9 mouse cellular contexts compared by ENCODE assay signal in genomic region chr8:85076993-85077392, GRCm38 (mm10). TPM values are rescaled to one million over a fixed set of nuclear protein-coding genes. Genes with fewer than 3 reads are reported as not detected.
DNase-seq lines count a peak whose midpoint lies in the region; ATAC-seq and TF ChIP-seq lines count a peak whose summit lies in the region.
"Had no signal": no experiment of that assay in that cellular context is flagged by ENCODE, and none has a peak within 500 bp of the region (broad histone marks: within the 10 kb centered on the region; RNA-seq: fewer than 3 reads in every experiment).

No protein-coding gene starts in this region.

- ATAC-seq in embryonic facial prominence, embryonic 14.5 days (ENCODE audit: low read depth) = peak; percentile 53; the same call in 1 of the 2 replicates

- no peak for TF ChIP-seq POLR2A in bone marrow, adult 2 months (IDR thresholded peaks at IDR 0.05; ENCODE audit: borderline replicate concordance, control insufficient read depth, low read depth, low read length)

- H3K9ac ChIP-seq in embryonic facial prominence, embryonic 14.5 days (ENCODE audit: low read depth, low read length) = no peak overlapping the region

- no peaks in the 10 kb centered on the region; the same call in 1 of the 2 replicates for H3K4me1 ChIP-seq in bone marrow, adult 2 months (ENCODE audit: control insufficient read depth, insufficient read depth, low read length)
- H3K4me1 ChIP-seq in embryonic facial prominence, embryonic 14.5 days (ENCODE audit: control insufficient read depth, insufficient read depth, low read length) = peaks cover 12% of the 10 kb centered on the region

- H3K9me3 ChIP-seq in embryonic facial prominence, embryonic 14.5 days (ENCODE audit: control insufficient read depth, low read length) = no peaks in the 10 kb centered on the region
- H3K9me3 ChIP-seq: megakaryocyte, embryonic 14.5 days had no signal

- peaks cover 52% of the 10 kb centered on the region for H3K36me3 ChIP-seq in embryonic facial prominence, embryonic 14.5 days (ENCODE audit: control insufficient read depth, insufficient read depth, low read length)

- peak; percentile 80 to 92 for DNase-seq in adrenal gland, adult (ENCODE audit: inconsistent age in 2 of 2, low spot score in 1 of 2)
- DNase-seq in adrenal gland, adult 8-10 months = no peak
- peak; percentile 90 for DNase-seq in embryonic facial prominence, embryonic 14.5 days (ENCODE audit: low spot score)
- DNase-seq in heart, postnatal 25 days (ENCODE audit: low spot score) = peak; percentile 50
- peak; percentile 84 to 87 for DNase-seq in layer of hippocampus, postnatal 10 days (ENCODE audit: low spot score in 2 of 2)
- DNase-seq in lung, postnatal 36 days = peak; percentile 90
- DNase-seq in right cerebral cortex, postnatal 4 days = peak; percentile 71

- WGBS in bone marrow, adult 2 months = 0% methylated on average over 2 of the region's 2 CpGs
- WGBS in embryonic facial prominence, embryonic 14.5 days = 0% methylated on average over 2 of the region's 2 CpGs

- no peak overlapping the region for H3K27ac ChIP-seq in bone marrow, adult 2 months (ENCODE audit: control insufficient read depth, insufficient read depth, low read depth, low read length, poor library complexity)
- no peak overlapping the region; the same call in 1 of the 2 replicates for H3K27ac ChIP-seq in embryonic facial prominence, embryonic 14.5 days (replicated peaks; ENCODE audit: low read depth, low read length)

- H3K4me2 ChIP-seq in embryonic facial prominence, embryonic 14.5 days (ENCODE audit: low read depth, low read length) = no peak overlapping the region

- H3K27me3 ChIP-seq in embryonic facial prominence, embryonic 14.5 days (replicated peaks; ENCODE audit: control insufficient read depth, insufficient read depth, low read length) = no peaks in the 10 kb centered on the region
- H3K27me3 ChIP-seq: megakaryocyte, embryonic 14.5 days had no signal

- TF ChIP-seq CTCF in bone marrow, adult 2 months (IDR thresholded peaks at IDR 0.05; ENCODE audit: control insufficient read depth, insufficient read depth, low read length) = peak; percentile 99

- H3K4me3 ChIP-seq in bone marrow, adult 2 months (replicated peaks; ENCODE audit: control insufficient read depth, low read depth, low read length) = no peak overlapping the region
- no peak overlapping the region for H3K4me3 ChIP-seq in embryonic facial prominence, embryonic 14.5 days (ENCODE audit: low read depth, low read length)
- H3K4me3 ChIP-seq: megakaryocyte, embryonic 14.5 days had no signal

- intact Hi-C loops in heart, postnatal 25 days (cut with DNase I) = loop anchor here (1.0 to 10.0 kb wide), 4 partner anchors 94 to 478 kb away; partner anchors contain the start of genes Dnaja2, Orc6 and Vps35

RNA-seq across cellular contexts. Expression of gene Wdr83os, which starts 3.5 kb away (rescaled TPM):
- total RNA-seq in adrenal gland, adult 8-10 months (2022) = 10 to 100 TPM; 76.0 to 87.7 (median 81.1) TPM
- 26.9 and 42.0 TPM in 2 replicates for polyA plus RNA-seq in bone marrow, adult 2 months (2011; ENCODE audit: insufficient read depth, insufficient read length, low replicate concordance, missing spikeins)
- 125 and 127 TPM in 2 replicates for polyA plus RNA-seq in embryonic facial prominence, embryonic 14.5 days (2014; fragmentation: Nextera tagmentation; extraction: Ambion mirVana)
- total RNA-seq in heart, postnatal 25 days (2021) = 10 to 100 TPM; 39.4 to 43.1 TPM
- 10 to 100 TPM; 60.8 to 61.8 TPM for total RNA-seq in layer of hippocampus, postnatal 10 days (2021)

RNA-seq across cellular contexts. Expression of gene Wdr83, which starts 4.1 kb away (rescaled TPM):
- total RNA-seq in adrenal gland, adult 8-10 months (2022) = 10 to 100 TPM; 22.6 to 30.1 (median 29.2) TPM
- polyA plus RNA-seq in bone marrow, adult 2 months (2011; ENCODE audit: insufficient read depth, insufficient read length, low replicate concordance, missing spikeins) = 57.4 and 100 TPM in 2 replicates
- polyA plus RNA-seq in embryonic facial prominence, embryonic 14.5 days (2014; fragmentation: Nextera tagmentation; extraction: Ambion mirVana) = 33.1 and 38.6 TPM in 2 replicates
- total RNA-seq in heart, postnatal 25 days (2021) = 10 to 100 TPM; 31.8 to 35.3 TPM
- 10 to 100 TPM; 26.5 to 30.8 TPM for total RNA-seq in layer of hippocampus, postnatal 10 days (2021)

RNA-seq across cellular contexts. Expression of gene Dhps, which starts 5.4 kb away (rescaled TPM):
- total RNA-seq in adrenal gland, adult 8-10 months (2022) = 10 to 100 TPM; 31.4 to 41.2 (median 33.2) TPM
- polyA plus RNA-seq in bone marrow, adult 2 months (2011; ENCODE audit: insufficient read depth, insufficient read length, low replicate concordance, missing spikeins) = 31.0 and 39.6 TPM in 2 replicates
- 44.0 and 49.5 TPM in 2 replicates for polyA plus RNA-seq in embryonic facial prominence, embryonic 14.5 days (2014; fragmentation: Nextera tagmentation; extraction: Ambion mirVana)
- 10 to 100 TPM; 26.4 to 26.5 TPM for total RNA-seq in heart, postnatal 25 days (2021)
- 10 to 100 TPM; 59.9 to 72.1 TPM for total RNA-seq in layer of hippocampus, postnatal 10 days (2021)

RNA-seq across cellular contexts. Expression of gene Man2b1, which starts 6.1 kb away (rescaled TPM):
- total RNA-seq in adrenal gland, adult 8-10 months (2022) = 10 to 100 TPM; 53.4 to 60.8 (median 54.3) TPM
- 19.2 and 64.3 TPM in 2 replicates for polyA plus RNA-seq in bone marrow, adult 2 months (2011; ENCODE audit: insufficient read depth, insufficient read length, low replicate concordance, missing spikeins)
- polyA plus RNA-seq in embryonic facial prominence, embryonic 14.5 days (2014; fragmentation: Nextera tagmentation; extraction: Ambion mirVana) = 35.3 and 35.6 TPM in 2 replicates
- 10 to 100 TPM; 24.7 to 26.5 TPM for total RNA-seq in heart, postnatal 25 days (2021)
- 10 to 100 TPM; 32.7 to 40.1 TPM for total RNA-seq in layer of hippocampus, postnatal 10 days (2021)

RNA-seq across cellular contexts. Expression of gene Gm5741, which starts 9.2 kb away (rescaled TPM):
- 1 to 10 TPM in 1 of 4 experiments, not detected in 3; 1.3 TPM for total RNA-seq in adrenal gland, adult 8-10 months (2022)
- 4.3 TPM in 1 of 2 replicates, not detected in the other for polyA plus RNA-seq in bone marrow, adult 2 months (2011; ENCODE audit: insufficient read depth, insufficient read length, low replicate concordance, missing spikeins)
- polyA plus RNA-seq in embryonic facial prominence, embryonic 14.5 days (2014; fragmentation: Nextera tagmentation; extraction: Ambion mirVana) = 0.68 TPM in 1 of 2 replicates, not detected in the other
- not detected for total RNA-seq in heart, postnatal 25 days (2021)
- not detected for total RNA-seq in layer of hippocampus, postnatal 10 days (2021)
